Mouse (Mus musculus) liver, postnatal 0 days (tissue): Measurements from ENCODE around the gene Zfp687. TPM values are rescaled to one million over a fixed set of nuclear protein-coding genes. Genes with fewer than 3 reads are reported as not detected.
"Not testable (repeated sequence)": the region's sequence is repeated elsewhere in the genome, so short reads cannot be mapped to it uniquely, and the experiment has no call there.

Experiments
- ATAC-seq: fragments of 200-750 bp; cut with Nextera tagmentation; 2 replicates; pipeline ENCODE4 v1.8.0; 2017; ENCODE audit warnings: mild to moderate bottlenecking, moderate library complexity
- DNase-seq: peaks from one replicate; pipeline ENCODE4 v3.0.0-alpha.2; 2016
- H3K27ac ChIP-seq: fragments of 300-500 bp; sonication (generic); 2 replicates; pipeline ENCODE4 v1.5.1; 2014; ENCODE audit warnings: antibody characterized with exemption, moderate library complexity, mild to moderate bottlenecking, low read depth
- H3K27me3 ChIP-seq: fragments of 300-500 bp; sonication (generic); 2 replicates; pipeline ENCODE4 v1.6.1; 2014; ENCODE audit warnings: low read length, control low read depth, mixed read lengths; ENCODE audit not compliant: insufficient read depth
- H3K36me3 ChIP-seq: fragments of 300-500 bp; sonication (generic); replicated peaks from 2 replicates; pipeline ENCODE4 v1.6.1; 2014; ENCODE audit warnings: mild to moderate bottlenecking, control low read depth, low read length, moderate library complexity, mixed read lengths; ENCODE audit not compliant: insufficient read depth
- H3K4me1 ChIP-seq: fragments of 300-500 bp; sonication (generic); 2 replicates; pipeline ENCODE4 v1.6.1; 2014; ENCODE audit warnings: antibody characterized with exemption, mild to moderate bottlenecking, control low read depth; ENCODE audit not compliant: insufficient read depth
- H3K4me2 ChIP-seq: fragments of 300-500 bp; sonication (generic); 2 replicates; pipeline ENCODE4 v1.6.1; 2014; ENCODE audit warnings: low read depth, mild to moderate bottlenecking, low read length, moderate library complexity, mixed read lengths
- H3K4me3 ChIP-seq: fragments of 300-500 bp; sonication (generic); 2 replicates; pipeline ENCODE4 v1.5.1; 2014; ENCODE audit warnings: low read depth, low read length
- H3K9ac ChIP-seq: fragments of 300-500 bp; sonication (generic); replicated peaks from 2 replicates; pipeline ENCODE4 v1.6.1; 2014; ENCODE audit warnings: mild to moderate bottlenecking, moderate library complexity
- H3K9me3 ChIP-seq: fragments of 300-500 bp; sonication (generic); 2 replicates; pipeline ENCODE4 v1.6.1; 2016; ENCODE audit warnings: mild to moderate bottlenecking, control low read depth, low read length, mixed read lengths
- CTCF ChIP-seq: sonication (generic); IDR thresholded peaks from 2 replicates; pipeline ENCODE4 v1.5.1; 2016; ENCODE audit warnings: antibody characterized with exemption, low read depth
- EP300 ChIP-seq: IDR thresholded peaks from 2 replicates; pipeline ENCODE4 v1.6.1; 2016; ENCODE audit warnings: antibody characterized with exemption, low read depth, mild to moderate bottlenecking
- WGBS: fragments of 180-500 bp; shearing (Covaris S2); extraction: QIAGEN DNeasy Blood & Tissue Kit; methylation state at CpG from one replicate; pipeline ENCODE4 v1.1.7; 2014; ENCODE audit not compliant: insufficient replicate concordance; 5-methylcytosine and 5-hydroxymethylcytosine counted together
- polyA plus RNA-seq: library from polyadenylated mRNA; unstranded; fragments of >200 nt; fragmentation: Nextera tagmentation; extraction: Ambion mirVana; gene quantifications from 2 replicates; pipeline ENCODE4 v1.2.1, GENCODE M21; 2015

The Zfp687 gene
- polyA plus RNA-seq, 1 experiment from 2014 or later = 5.3 TPM

GRCm38 (mm10) chr3:95041625-95042024 is 26.4 kb upstream of the Zfp687 start:
- DNase-seq (no peak), ATAC-seq (no peak)
- peaks cover 12% of the 10 kb centered on the region for H3K36me3 ChIP-seq
- no peaks in the 10 kb centered on the region for H3K9me3 ChIP-seq
- peak overlapping the region; percentile 84 for H3K9ac ChIP-seq
- H3K27ac ChIP-seq = peak overlapping the region; percentile 76
- TF ChIP-seq EP300 = no peak
- peak overlapping the region; percentile 73 for H3K4me2 ChIP-seq
- H3K4me3 ChIP-seq = peak overlapping the region; percentile 83
- no peaks in the 10 kb centered on the region for H3K27me3 ChIP-seq
- peaks cover 9% of the 10 kb centered on the region for H3K4me1 ChIP-seq
- WGBS = 14% methylated on average over 3 of the region's 3 CpGs

GRCm38 (mm10) chr3:95029953-95030352 is 14.7 kb upstream of the Zfp687 start:
- H3K36me3 ChIP-seq = peaks cover 45% of the 10 kb centered on the region
- DNase-seq (no peak), ATAC-seq (no peak)
- no peak overlapping the region for H3K4me2 ChIP-seq
- peaks cover 5% of the 10 kb centered on the region for H3K4me1 ChIP-seq
- H3K27me3 ChIP-seq = no peaks in the 10 kb centered on the region
- H3K27ac ChIP-seq = no peak overlapping the region
- no peak overlapping the region for H3K9ac ChIP-seq
- no peaks in the 10 kb centered on the region for H3K9me3 ChIP-seq
- 65% methylated on average over 3 of the region's 3 CpGs for WGBS
- TF ChIP-seq CTCF = peak; percentile 44
- no peak for TF ChIP-seq EP300
- H3K4me3 ChIP-seq = no peak overlapping the region

- not testable (repeated sequence) for H3K27ac ChIP-seq, H3K9ac ChIP-seq, H3K4me1 ChIP-seq, H3K9me3 ChIP-seq, H3K4me2 ChIP-seq, DNase-seq, ATAC-seq, H3K4me3 ChIP-seq, H3K27me3 ChIP-seq
- 68% methylated on average over 3 of the region's 3 CpGs for WGBS
- H3K36me3 ChIP-seq = peaks cover 39% of the 10 kb centered on the region
- TF ChIP-seq CTCF = peak; percentile 24; the same call in 1 of the 2 replicates
Observed at GRCm38 (mm10) chr3:95029291-95029827, 14.1 kb upstream of the Zfp687 start.

- Histone ChIP-seq H3K36me3 (peaks cover 32% of the 10 kb centered on the region), H3K27ac (no peak overlapping the region), H3K9me3 (no peaks in the 10 kb centered on the region), H3K27me3 (no peaks in the 10 kb centered on the region), H3K9ac (no peak overlapping the region), H3K4me1 (peaks cover 8% of the 10 kb centered on the region), H3K4me2 (no peak overlapping the region), H3K4me3 (no peak overlapping the region)
- TF ChIP-seq CTCF (no peak), EP300 (no peak)
- DNase-seq (no peak), ATAC-seq (peak; percentile 14; the same call in 1 of the 2 replicates)
- 64% methylated on average over 3 of the region's 3 CpGs for WGBS
Observed at GRCm38 (mm10) chr3:95028603-95029002, 13.4 kb upstream of the Zfp687 start.

GRCm38 (mm10) chr3:95027701-95028100 is 12.5 kb upstream of the Zfp687 start:
- no peak overlapping the region for H3K9ac ChIP-seq
- H3K4me2 ChIP-seq = no peak overlapping the region
- 27% methylated on average over 5 of the region's 5 CpGs for WGBS
- no peaks in the 10 kb centered on the region for H3K27me3 ChIP-seq
- no peak for DNase-seq
- TF ChIP-seq EP300 = no peak
- TF ChIP-seq CTCF = no peak
- no peak overlapping the region for H3K4me3 ChIP-seq
- H3K27ac ChIP-seq = no peak overlapping the region
- peak; percentile 48 for ATAC-seq
- H3K9me3 ChIP-seq = no peaks in the 10 kb centered on the region
- H3K4me1 ChIP-seq = peaks cover 8% of the 10 kb centered on the region
- peaks cover 23% of the 10 kb centered on the region for H3K36me3 ChIP-seq

- Histone ChIP-seq H3K4me3 (no peak overlapping the region), H3K4me2 (no peak overlapping the region), H3K27me3 (no peaks in the 10 kb centered on the region), H3K36me3 (peaks cover 18% of the 10 kb centered on the region), H3K9ac (no peak overlapping the region), H3K9me3 (no peaks in the 10 kb centered on the region), H3K4me1 (peaks cover 8% of the 10 kb centered on the region), H3K27ac (no peak overlapping the region)
- WGBS = 58% methylated on average over 5 of the region's 5 CpGs
- no peak for TF ChIP-seq CTCF
- no peak for TF ChIP-seq EP300
- ATAC-seq (no peak), DNase-seq (no peak)
Observed at GRCm38 (mm10) chr3:95027057-95027645, 11.9 kb upstream of the Zfp687 start.
